Comparison of ENCODE assay signal across 36 mouse cellular contexts in genomic region chr2:19601386-19601925, GRCm38 (mm10). TPM values are rescaled to one million over a fixed set of nuclear protein-coding genes. Genes with fewer than 3 reads are reported as not detected.
A peak's percentile ranks its signal among the peaks of the same experiment; 100 is the strongest.
DNase-seq lines count a peak whose midpoint lies in the region; ATAC-seq and TF ChIP-seq lines count a peak whose summit lies in the region.
"Had no signal": no experiment of that assay in that cellular context is flagged by ENCODE, and none has a peak within 500 bp of the region (broad histone marks: within the 10 kb centered on the region; RNA-seq: fewer than 3 reads in every experiment).

No protein-coding gene starts in this region.

- H3K4me3 ChIP-seq in heart, postnatal 0 days (ENCODE audit: low read depth, low read length) = no peak overlapping the region
- H3K4me3 ChIP-seq: embryonic facial prominence, embryonic 13.5 days; forebrain, embryonic 10.5 days; hindbrain, embryonic 12.5 days; intestine, embryonic 15.5 days; limb, embryonic 10.5 days; limb, embryonic 15.5 days; liver, embryonic 13.5 days; neural tube, embryonic 15.5 days had no signal

- WGBS in heart, postnatal 0 days = 50% methylated on average over 3 of the region's 3 CpGs

- 0 out of 2 replicates have a peak, but pooled peaks have one; percentile 39 for ATAC-seq in heart, postnatal 0 days (ENCODE audit: insufficient read depth, low read depth)
- ATAC-seq: forebrain, embryonic 16.5 days; hindbrain, postnatal 0 days; intestine, embryonic 15.5 days had no signal

- H3K4me2 ChIP-seq in heart, postnatal 0 days (ENCODE audit: low read depth, low read length) = no peak overlapping the region
- H3K4me2 ChIP-seq: embryonic facial prominence, embryonic 13.5 days; hindbrain, embryonic 12.5 days; intestine, embryonic 15.5 days; limb, embryonic 15.5 days; liver, embryonic 13.5 days; neural tube, embryonic 15.5 days had no signal

- no peak overlapping the region for H3K27ac ChIP-seq in heart, postnatal 0 days (ENCODE audit: low read depth)
- H3K27ac ChIP-seq: embryonic facial prominence, embryonic 13.5 days; forebrain, embryonic 10.5 days; hindbrain, embryonic 12.5 days; hindbrain, postnatal 0 days; intestine, embryonic 15.5 days; kidney, postnatal 0 days; limb, embryonic 10.5 days; limb, embryonic 15.5 days; liver, embryonic 13.5 days; neural tube, embryonic 15.5 days; stomach, postnatal 0 days had no signal

- TF ChIP-seq EP300 in heart, postnatal 0 days (IDR thresholded peaks at IDR 0.05; ENCODE audit: low read depth) = no peak

- H3K9ac ChIP-seq in heart, postnatal 0 days (replicated peaks; ENCODE audit: low read depth, low read length) = no peak overlapping the region
- H3K9ac ChIP-seq: embryonic facial prominence, embryonic 13.5 days; hindbrain, embryonic 12.5 days; intestine, embryonic 15.5 days; limb, embryonic 15.5 days; liver, embryonic 13.5 days; neural tube, embryonic 15.5 days had no signal

- TF ChIP-seq CTCF in heart, postnatal 0 days (IDR thresholded peaks at IDR 0.05; ENCODE audit: low read depth) = no peak

- no peaks in the 10 kb centered on the region for H3K27me3 ChIP-seq in heart, postnatal 0 days (ENCODE audit: control insufficient read depth, insufficient read depth, low read length)
- H3K27me3 ChIP-seq: embryonic facial prominence, embryonic 13.5 days; hindbrain, embryonic 12.5 days; intestine, embryonic 15.5 days; limb, embryonic 15.5 days; liver, embryonic 13.5 days; neural tube, embryonic 15.5 days had no signal

- H3K36me3 ChIP-seq in heart, postnatal 0 days (replicated peaks; ENCODE audit: control insufficient read depth, insufficient read depth, low read length) = no peaks in the 10 kb centered on the region
- H3K36me3 ChIP-seq: embryonic facial prominence, embryonic 13.5 days; forebrain, embryonic 10.5 days; hindbrain, embryonic 12.5 days; intestine, embryonic 15.5 days; limb, embryonic 10.5 days; limb, embryonic 15.5 days; liver, embryonic 13.5 days; neural tube, embryonic 15.5 days had no signal

- intact Hi-C loops in heart, postnatal 25 days (cut with DNase I) = loop anchor here (2.0 kb wide), 1 partner anchor 45 kb away; no protein-coding TSS in a partner anchor

- DNase-seq in heart, adult 11 months = peak; percentile 86
- DNase-seq in heart, postnatal 4 days = no peak
- DNase-seq in heart, postnatal 0 days (ENCODE audit: low spot score) = peak; percentile 18
- DNase-seq in heart, postnatal 25 days (ENCODE audit: low spot score) = no peak
- DNase-seq in thymus, postnatal 0 days (ENCODE audit: low spot score) = peak; percentile 54
- DNase-seq in thymus, postnatal 4 days = peak; percentile 17
- no peak for DNase-seq in lung, postnatal 10 days
- no peak for DNase-seq in urinary bladder, postnatal 25 days (ENCODE audit: low spot score)
- DNase-seq: adrenal gland, postnatal 25 days; cerebellum, adult 11-12 months; cerebellum, adult 9-11 months; kidney, postnatal 4 days; layer of hippocampus, adult 9-11 months; liver, embryonic 13.5 days; lung, adult 2 months; lung, postnatal 14 days; midbrain, embryonic 14.5 days; right cerebral cortex, postnatal 25 days had no signal

- H3K9me3 ChIP-seq in heart, postnatal 0 days (replicated peaks; ENCODE audit: control insufficient read depth, low read length) = no peaks in the 10 kb centered on the region
- H3K9me3 ChIP-seq: embryonic facial prominence, embryonic 13.5 days; forebrain, embryonic 10.5 days; hindbrain, embryonic 12.5 days; intestine, embryonic 15.5 days; limb, embryonic 10.5 days; limb, embryonic 15.5 days; liver, embryonic 13.5 days; neural tube, embryonic 15.5 days had no signal

- no peaks in the 10 kb centered on the region for H3K4me1 ChIP-seq in heart, postnatal 0 days (ENCODE audit: control insufficient read depth, insufficient read depth)
- H3K4me1 ChIP-seq: embryonic facial prominence, embryonic 13.5 days; forebrain, embryonic 10.5 days; hindbrain, embryonic 12.5 days; intestine, embryonic 15.5 days; limb, embryonic 10.5 days; limb, embryonic 15.5 days; liver, embryonic 13.5 days; neural tube, embryonic 15.5 days had no signal

RNA-seq across cellular contexts. Expression of gene 4921504E06Rik, which starts 47.7 kb away (rescaled TPM):
- not detected for total RNA-seq in heart, postnatal 4 days (2021)
- total RNA-seq in heart, postnatal 0 days (2014; rRNA removed; ENCODE audit: low replicate concordance) = not detected in 2 replicates
- 0.07 TPM in 1 of 2 replicates, not detected in the other for polyA plus RNA-seq in heart, postnatal 0 days (2015; fragmentation: Nextera tagmentation; extraction: Ambion mirVana)
- total RNA-seq in heart, postnatal 25 days (2021) = not detected
- 0.06 TPM in 1 of 2 replicates, not detected in the other for polyA plus RNA-seq in thymus, postnatal 0 days (2015; fragmentation: Nextera tagmentation; extraction: Ambion mirVana)
- total RNA-seq: adrenal gland, adult 18-20 months; adrenal gland, postnatal 25 days; granulocyte monocyte progenitor cell, adult 5-6 weeks; heart, postnatal 10 days; hindbrain, postnatal 0 days; left cerebral cortex, postnatal 10 days; monocyte, adult 5-6 weeks had no signal
- polyA plus RNA-seq: embryonic facial prominence, embryonic 13.5 days; forebrain, embryonic 10.5 days; forebrain, embryonic 16.5 days; intestine, embryonic 15.5 days; kidney, adult 2 months; kidney, postnatal 0 days; limb, embryonic 10.5 days; limb, embryonic 15.5 days; liver, embryonic 13.5 days; lung, adult 2 months; neural tube, embryonic 15.5 days; spleen, adult 2 months; stomach, postnatal 0 days had no signal

RNA-seq across cellular contexts. Expression of gene Otud1, which starts 56.1 kb away (rescaled TPM):
- 10 to 100 TPM; 37.0 to 38.4 TPM for total RNA-seq in heart, postnatal 4 days (2021)
- total RNA-seq in heart, postnatal 0 days (2014; rRNA removed; ENCODE audit: low replicate concordance) = 10.6 and 38.4 TPM in 2 replicates
- 4.4 and 5.6 TPM in 2 replicates for polyA plus RNA-seq in heart, postnatal 0 days (2015; fragmentation: Nextera tagmentation; extraction: Ambion mirVana)
- total RNA-seq in heart, postnatal 25 days (2021) = 10 to 100 TPM; 18.9 to 21.0 TPM
- 1.8 and 2.2 TPM in 2 replicates for polyA plus RNA-seq in thymus, postnatal 0 days (2015; fragmentation: Nextera tagmentation; extraction: Ambion mirVana)

Comparison
In these comparisons a context has a peak if more than half of its experiments do, and no peak if none do; other contexts are left out.
1. DNase-seq: peak in heart, adult 11 months (single experiment), heart, postnatal 0 days (single experiment), thymus, postnatal 0 days (single experiment) and thymus, postnatal 4 days (single experiment); none in heart, postnatal 4 days (single experiment), heart, postnatal 25 days (single experiment), lung, postnatal 10 days (single experiment) and urinary bladder, postnatal 25 days (single experiment).